ENCODE assay signal across 20 mouse cellular contexts in the genomic region with DNA sequence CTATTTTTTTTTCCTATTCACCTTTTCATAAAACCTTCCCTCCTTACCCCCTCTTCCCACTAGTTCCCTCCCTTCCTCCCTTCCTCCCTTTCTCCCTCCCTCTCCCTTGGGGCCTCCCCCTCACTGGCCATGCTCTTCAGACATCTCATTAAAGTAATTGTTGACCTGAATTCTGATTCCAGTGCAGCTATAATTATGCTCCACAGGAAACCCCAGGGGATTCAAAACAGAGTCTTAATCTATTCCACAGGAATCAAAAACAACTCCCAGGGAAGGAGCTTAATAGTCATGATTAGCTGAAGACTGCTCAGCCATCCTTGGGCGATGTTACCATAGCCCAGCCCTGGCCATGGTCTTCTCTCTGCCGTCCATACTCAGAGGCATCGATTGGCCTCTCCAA.
DNase-seq lines count a peak whose midpoint lies in the region; ATAC-seq and TF ChIP-seq lines count a peak whose summit lies in the region.
"Had no signal": no experiment of that assay in that cellular context is flagged by ENCODE, and none has a peak within 500 bp of the region (broad histone marks: within the 10 kb centered on the region; RNA-seq: fewer than 3 reads in every experiment).

No protein-coding gene starts in this region.

- WGBS in forebrain, embryonic 14.5 days, result 23% methylated on average over 3 of the region's 3 CpGs
- 32% methylated on average over 3 of the region's 3 CpGs for WGBS in forebrain, postnatal 0 days
- 57% methylated on average over 3 of the region's 3 CpGs for WGBS in intestine, postnatal 0 days
- WGBS in intestine, embryonic 15.5 days, result 89% methylated on average over 3 of the region's 3 CpGs
- 63% methylated on average over 3 of the region's 3 CpGs for WGBS in midbrain, embryonic 14.5 days
- 69% methylated on average over 3 of the region's 3 CpGs for WGBS in midbrain, embryonic 13.5 days

- no peaks in the 10 kb centered on the region for H3K4me1 ChIP-seq in forebrain, embryonic 14.5 days (ENCODE audit: control insufficient read depth, insufficient read depth, low read length)
- no peaks in the 10 kb centered on the region for H3K4me1 ChIP-seq in forebrain, postnatal 0 days (ENCODE audit: insufficient read depth)
- H3K4me1 ChIP-seq in intestine, postnatal 0 days (replicated peaks; ENCODE audit: control insufficient read depth, insufficient read depth, low read length), result no peaks in the 10 kb centered on the region
- H3K4me1 ChIP-seq in intestine, embryonic 15.5 days (replicated peaks), result no peaks in the 10 kb centered on the region
- H3K4me1 ChIP-seq in midbrain, embryonic 14.5 days (ENCODE audit: control insufficient read depth, insufficient read depth, low read length), result 0 out of 2 replicates have a peak, but pooled peaks cover 3% of the 10 kb centered on the region
- H3K4me1 ChIP-seq in midbrain, embryonic 13.5 days (replicated peaks), result peaks cover 4% of the 10 kb centered on the region; the same call in 1 of the 2 replicates
- H3K4me1 ChIP-seq: neural tube, embryonic 12.5 days; stomach, embryonic 15.5 days had no signal

- no peak overlapping the region for H3K4me3 ChIP-seq in forebrain, embryonic 14.5 days (ENCODE audit: low read depth, low read length)
- no peak overlapping the region for H3K4me3 ChIP-seq in forebrain, postnatal 0 days (ENCODE audit: low read depth, low read length)
- no peak overlapping the region for H3K4me3 ChIP-seq in intestine, postnatal 0 days (ENCODE audit: low read depth, low read length)
- H3K4me3 ChIP-seq in intestine, embryonic 15.5 days (replicated peaks), result no peak overlapping the region
- H3K4me3 ChIP-seq in midbrain, embryonic 14.5 days (replicated peaks; ENCODE audit: low read depth, low read length), result no peak overlapping the region
- no peak overlapping the region for H3K4me3 ChIP-seq in midbrain, embryonic 13.5 days (replicated peaks)
- H3K4me3 ChIP-seq: left cerebral cortex, adult 2 months; neural tube, embryonic 12.5 days; stomach, embryonic 15.5 days had no signal

- H3K36me3 ChIP-seq in forebrain, embryonic 14.5 days (ENCODE audit: control insufficient read depth, insufficient read depth, low read length), result no peaks in the 10 kb centered on the region
- H3K36me3 ChIP-seq in forebrain, postnatal 0 days (ENCODE audit: insufficient read depth), result no peaks in the 10 kb centered on the region
- H3K36me3 ChIP-seq in intestine, postnatal 0 days (ENCODE audit: control insufficient read depth, insufficient read depth), result no peaks in the 10 kb centered on the region
- H3K36me3 ChIP-seq in intestine, embryonic 15.5 days, result no peaks in the 10 kb centered on the region
- no peaks in the 10 kb centered on the region for H3K36me3 ChIP-seq in midbrain, embryonic 14.5 days (ENCODE audit: control insufficient read depth, insufficient read depth, low read length)
- no peaks in the 10 kb centered on the region for H3K36me3 ChIP-seq in midbrain, embryonic 13.5 days
- H3K36me3 ChIP-seq: neural tube, embryonic 12.5 days; stomach, embryonic 15.5 days had no signal

- no peak overlapping the region for H3K27ac ChIP-seq in forebrain, embryonic 14.5 days (ENCODE audit: low read depth, low read length)
- H3K27ac ChIP-seq in forebrain, postnatal 0 days (ENCODE audit: low read depth, low read length), result no peak overlapping the region
- peak overlapping the region; percentile 64; the same call in 1 of the 2 replicates for H3K27ac ChIP-seq in intestine, postnatal 0 days (ENCODE audit: low read depth, low read length)
- no peak overlapping the region for H3K27ac ChIP-seq in intestine, embryonic 15.5 days
- no peak overlapping the region for H3K27ac ChIP-seq in midbrain, embryonic 14.5 days (replicated peaks; ENCODE audit: low read depth, low read length)
- H3K27ac ChIP-seq in midbrain, embryonic 13.5 days, result no peak overlapping the region
- H3K27ac ChIP-seq: left cerebral cortex, adult 2 months; neural tube, embryonic 12.5 days; stomach, embryonic 15.5 days had no signal

- no peak overlapping the region for H3K4me2 ChIP-seq in forebrain, embryonic 14.5 days (ENCODE audit: low read length)
- no peak overlapping the region for H3K4me2 ChIP-seq in forebrain, postnatal 0 days (ENCODE audit: low read depth)
- no peak overlapping the region for H3K4me2 ChIP-seq in intestine, postnatal 0 days (replicated peaks; ENCODE audit: low read depth)
- no peak overlapping the region for H3K4me2 ChIP-seq in intestine, embryonic 15.5 days (replicated peaks)
- H3K4me2 ChIP-seq in midbrain, embryonic 14.5 days (ENCODE audit: low read length), result no peak overlapping the region
- H3K4me2 ChIP-seq in midbrain, embryonic 13.5 days (replicated peaks), result no peak overlapping the region
- H3K4me2 ChIP-seq: neural tube, embryonic 12.5 days; stomach, embryonic 15.5 days had no signal

- no peak overlapping the region for H3K9ac ChIP-seq in forebrain, embryonic 14.5 days (ENCODE audit: low read length)
- H3K9ac ChIP-seq in forebrain, postnatal 0 days, result no peak overlapping the region
- no peak overlapping the region for H3K9ac ChIP-seq in intestine, postnatal 0 days (ENCODE audit: low read depth, low read length)
- H3K9ac ChIP-seq in intestine, embryonic 15.5 days, result no peak overlapping the region
- H3K9ac ChIP-seq in midbrain, embryonic 14.5 days (replicated peaks; ENCODE audit: low read length), result no peak overlapping the region
- no peak overlapping the region for H3K9ac ChIP-seq in midbrain, embryonic 13.5 days (replicated peaks)
- H3K9ac ChIP-seq: neural tube, embryonic 12.5 days; stomach, embryonic 15.5 days had no signal

- TF ChIP-seq CTCF in forebrain, postnatal 0 days (IDR thresholded peaks at IDR 0.05; ENCODE audit: low read depth), result no peak
- no peak for TF ChIP-seq CTCF in intestine, postnatal 0 days (IDR thresholded peaks at IDR 0.05; ENCODE audit: low read depth)

- no peak for ATAC-seq in forebrain, embryonic 14.5 days
- no peak for ATAC-seq in forebrain, postnatal 0 days
- ATAC-seq in intestine, postnatal 0 days, result no peak; the same call in 1 of the 2 replicates
- ATAC-seq in intestine, embryonic 15.5 days, result no peak
- no peak for ATAC-seq in midbrain, embryonic 14.5 days (ENCODE audit: low FRiP score, low TSS enrichment)
- ATAC-seq in midbrain, embryonic 13.5 days, result no peak
- ATAC-seq: forebrain, embryonic 16.5 days; inflammation-experienced regulatory T-cells, adult 6 months had no signal

- no peaks in the 10 kb centered on the region for H3K27me3 ChIP-seq in forebrain, embryonic 14.5 days (replicated peaks; ENCODE audit: control insufficient read depth, insufficient read depth, low read length)
- H3K27me3 ChIP-seq in forebrain, postnatal 0 days (ENCODE audit: insufficient read depth, low read length), result no peaks in the 10 kb centered on the region
- H3K27me3 ChIP-seq in intestine, postnatal 0 days (replicated peaks; ENCODE audit: control insufficient read depth, insufficient read depth, low read length), result no peaks in the 10 kb centered on the region
- H3K27me3 ChIP-seq in intestine, embryonic 15.5 days (replicated peaks), result no peaks in the 10 kb centered on the region
- H3K27me3 ChIP-seq in midbrain, embryonic 14.5 days (ENCODE audit: control insufficient read depth, insufficient read depth, low read length), result no peaks in the 10 kb centered on the region
- H3K27me3 ChIP-seq in midbrain, embryonic 13.5 days, result no peaks in the 10 kb centered on the region
- H3K27me3 ChIP-seq: neural tube, embryonic 12.5 days; stomach, embryonic 15.5 days had no signal

- peak; percentile 28 for DNase-seq in forebrain, embryonic 14.5 days (ENCODE audit: low spot score)
- DNase-seq in forebrain, postnatal 0 days, result no peak
- DNase-seq in midbrain, embryonic 14.5 days, result peak; percentile 49
- DNase-seq in lung, postnatal 25 days (ENCODE audit: low spot score), result no peak
- DNase-seq: adrenal gland, postnatal 14 days; cerebellum, adult 9-10 months; gastrocnemius, postnatal 36 days; lung, adult 2 months; lung, postnatal 14 days; right cerebral cortex, adult 18-20 months; right cerebral cortex, postnatal 4 days; thymus, postnatal 25 days had no signal

- no peaks in the 10 kb centered on the region for H3K9me3 ChIP-seq in forebrain, embryonic 14.5 days (replicated peaks; ENCODE audit: control insufficient read depth, low read length)
- H3K9me3 ChIP-seq in forebrain, postnatal 0 days (ENCODE audit: low read length), result no peaks in the 10 kb centered on the region
- no peaks in the 10 kb centered on the region for H3K9me3 ChIP-seq in intestine, postnatal 0 days (ENCODE audit: control insufficient read depth)
- H3K9me3 ChIP-seq in intestine, embryonic 15.5 days, result no peaks in the 10 kb centered on the region
- no peaks in the 10 kb centered on the region for H3K9me3 ChIP-seq in midbrain, embryonic 14.5 days (ENCODE audit: control insufficient read depth, low read length)
- H3K9me3 ChIP-seq in midbrain, embryonic 13.5 days, result no peaks in the 10 kb centered on the region
- H3K9me3 ChIP-seq: neural tube, embryonic 12.5 days; stomach, embryonic 15.5 days had no signal

Comparison
In these comparisons a context has a peak if more than half of its experiments do, and no peak if none do; other contexts are left out.
1. DNase-seq: peak in forebrain, embryonic 14.5 days (single experiment) and midbrain, embryonic 14.5 days (single experiment); none in forebrain, postnatal 0 days (single experiment) and lung, postnatal 25 days (single experiment).